Mouse (Mus musculus): Measurements from ENCODE around the gene Trpm3. TPM values are rescaled to one million over a fixed set of nuclear protein-coding genes. Genes with fewer than 3 reads are reported as not detected.

Gene Trpm3
- polyA plus RNA-seq, 1 experiment: 1.1 TPM

DNA sequence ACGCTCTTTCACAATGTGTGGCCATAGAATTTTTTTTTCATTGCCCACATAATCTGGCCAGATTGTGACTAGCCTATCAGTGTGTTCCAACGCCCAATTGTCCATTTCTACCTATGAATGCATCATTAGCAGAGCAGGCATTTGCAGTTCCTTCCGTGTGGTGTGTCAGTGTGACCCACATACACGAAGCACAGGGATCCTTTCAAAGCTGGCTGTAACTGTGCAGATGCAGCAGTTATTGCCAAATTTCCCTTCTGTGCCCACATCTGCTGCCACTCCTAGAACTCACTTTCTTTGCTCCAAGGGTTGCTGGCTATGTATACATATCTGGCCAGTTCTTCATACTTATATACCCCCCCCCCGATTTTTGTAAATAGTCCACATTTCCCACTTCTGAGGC is 834.9 kb downstream of the Trpm3 start:
- H3K27ac ChIP-seq (replicated peaks; ENCODE audit: low read depth, low read length): no peak overlapping the region
- H3K4me3 ChIP-seq (ENCODE audit: insufficient read depth, low read depth, low read length): no peak overlapping the region
- H3K4me1 ChIP-seq (ENCODE audit: control insufficient read depth, insufficient read depth, insufficient read length, low read length): no peaks in the 10 kb centered on the region

DNA sequence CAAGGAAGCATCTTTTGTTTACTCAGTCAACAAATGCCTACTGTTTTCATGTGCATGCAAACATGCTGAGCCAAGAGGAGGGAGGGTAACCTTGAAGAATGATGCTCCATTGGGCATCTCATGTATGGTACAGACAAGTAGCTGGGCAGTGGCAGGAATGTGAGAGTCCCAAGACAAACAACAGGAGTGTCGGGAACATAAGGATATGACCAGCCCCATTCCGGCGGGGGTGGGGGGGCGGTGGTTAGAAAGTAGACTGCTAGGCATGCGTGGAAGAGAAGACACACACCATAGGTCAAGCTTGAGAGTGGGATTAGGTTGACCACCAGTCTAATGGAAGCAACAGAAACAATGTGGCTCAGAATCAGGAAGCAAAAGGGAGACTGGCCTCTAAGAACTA is 837.0 kb downstream of the Trpm3 start:
- H3K27ac ChIP-seq (replicated peaks; ENCODE audit: low read depth, low read length): no peak overlapping the region
- no peaks in the 10 kb centered on the region for H3K4me1 ChIP-seq (ENCODE audit: control insufficient read depth, insufficient read depth, insufficient read length, low read length)
- H3K4me3 ChIP-seq (ENCODE audit: insufficient read depth, low read depth, low read length): no peak overlapping the region

DNA sequence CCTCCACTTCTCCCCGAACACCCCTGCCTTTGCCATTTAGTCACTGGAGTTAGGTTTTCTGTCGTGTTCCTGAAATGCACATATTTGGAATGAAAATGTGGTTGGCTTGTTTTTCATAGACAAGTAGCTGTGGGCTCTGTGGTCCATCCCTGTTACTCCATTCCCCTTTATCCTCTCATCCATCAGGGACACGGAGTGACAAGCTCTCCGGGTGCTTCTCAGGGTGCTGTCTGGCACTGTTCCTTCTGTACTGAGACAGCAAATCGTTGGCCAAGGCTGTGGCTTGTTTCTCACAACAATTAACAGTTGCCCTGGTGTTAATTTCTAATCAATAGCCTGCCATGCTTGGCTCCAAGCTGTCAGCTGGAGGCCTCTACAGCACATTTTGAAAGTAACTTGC is 838.7 kb downstream of the Trpm3 start:
- no peaks in the 10 kb centered on the region for H3K4me1 ChIP-seq (ENCODE audit: control insufficient read depth, insufficient read depth, insufficient read length, low read length)
- H3K27ac ChIP-seq (replicated peaks; ENCODE audit: low read depth, low read length): no peak overlapping the region
- H3K4me3 ChIP-seq (ENCODE audit: insufficient read depth, low read depth, low read length): no peak overlapping the region

DNA sequence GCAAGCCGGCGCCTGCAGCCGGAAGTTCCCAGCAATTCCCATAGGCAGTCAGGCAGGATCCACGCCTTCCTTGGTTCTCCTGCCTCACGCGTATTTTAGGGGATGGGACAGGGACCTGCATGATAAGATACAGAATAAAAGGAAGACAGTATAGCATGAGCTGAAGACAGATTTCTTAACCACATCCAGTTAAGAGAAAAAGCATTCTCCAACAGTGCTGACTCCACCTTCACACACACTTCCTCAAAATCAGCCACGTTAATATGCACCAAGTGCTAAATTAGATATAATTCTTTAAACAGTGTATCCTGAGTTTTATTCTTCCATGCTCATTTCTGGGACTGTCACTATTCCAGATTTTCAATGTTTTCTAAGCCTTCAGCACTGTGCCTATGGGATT is 839.9 kb downstream of the Trpm3 start:
- Histone ChIP-seq H3K4me1 (ENCODE audit: control insufficient read depth, insufficient read depth, insufficient read length, low read length) (no peaks in the 10 kb centered on the region), H3K4me3 (ENCODE audit: insufficient read depth, low read depth, low read length) (no peak overlapping the region), H3K27ac (replicated peaks; ENCODE audit: low read depth, low read length) (no peak overlapping the region)

DNA sequence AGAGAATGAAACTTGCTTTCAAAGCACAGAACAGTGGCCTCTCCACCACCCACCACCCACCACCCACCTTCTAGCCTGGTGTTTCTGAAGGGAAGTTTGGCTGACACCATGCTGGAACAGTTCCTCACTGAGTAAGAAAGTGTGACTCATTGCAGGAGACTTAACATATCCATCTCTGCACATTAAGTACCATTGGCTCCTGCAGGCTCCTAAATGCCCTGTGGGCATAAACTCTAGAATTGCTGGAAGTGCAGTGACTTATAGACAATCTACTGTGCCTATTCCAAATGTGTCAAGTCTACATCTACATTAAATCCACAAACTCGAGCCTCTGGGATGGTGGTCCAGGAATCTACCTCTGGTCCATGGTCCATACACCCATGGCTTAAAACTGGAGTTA is 840.3 kb downstream of the Trpm3 start:
- no peak overlapping the region for H3K27ac ChIP-seq (replicated peaks; ENCODE audit: low read depth, low read length)
- no peak overlapping the region for H3K4me3 ChIP-seq (ENCODE audit: insufficient read depth, low read depth, low read length)
- no peaks in the 10 kb centered on the region for H3K4me1 ChIP-seq (ENCODE audit: control insufficient read depth, insufficient read depth, insufficient read length, low read length)

DNA sequence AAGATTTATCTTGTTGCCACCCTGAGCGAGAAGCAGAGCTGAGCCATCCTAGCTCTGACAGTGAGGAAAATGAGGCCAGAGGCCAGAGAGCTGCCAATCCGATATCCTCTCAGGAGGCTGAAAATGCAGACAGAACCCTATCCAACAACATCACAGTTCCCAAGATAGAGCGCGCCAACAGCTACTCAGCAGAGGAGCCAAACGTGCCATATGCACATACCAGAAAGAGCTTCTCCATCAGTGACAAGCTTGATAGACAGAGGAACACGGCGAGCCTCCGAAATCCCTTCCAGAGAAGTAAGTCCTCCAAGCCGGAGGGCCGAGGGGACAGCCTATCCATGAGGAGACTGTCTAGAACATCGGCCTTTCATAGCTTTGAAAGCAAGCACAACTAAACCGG is 849.1 kb downstream of the Trpm3 start:
- H3K27ac ChIP-seq (replicated peaks; ENCODE audit: low read depth, low read length): no peak overlapping the region
- no peaks in the 10 kb centered on the region for H3K4me1 ChIP-seq (ENCODE audit: control insufficient read depth, insufficient read depth, insufficient read length, low read length)
- H3K4me3 ChIP-seq (ENCODE audit: insufficient read depth, low read depth, low read length): no peak overlapping the region

DNA sequence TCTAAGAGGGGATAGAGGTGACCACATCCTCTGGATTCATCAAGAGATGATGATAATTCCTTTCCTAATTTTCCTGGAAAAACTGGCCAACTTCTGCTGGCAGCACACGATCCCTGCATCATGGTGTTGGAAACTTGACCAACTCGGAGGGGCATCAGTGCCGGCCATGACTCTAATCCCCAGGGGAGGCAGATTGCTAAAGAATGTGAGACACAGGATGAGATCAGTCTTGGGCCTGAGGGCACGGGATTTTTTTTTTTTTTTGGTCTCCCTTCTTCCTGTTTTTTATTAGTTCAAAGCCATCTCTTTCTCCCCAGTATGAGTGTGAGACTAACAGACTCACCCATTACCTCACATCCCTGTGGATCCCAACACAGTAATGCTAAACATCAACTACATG is 855.1 kb downstream of the Trpm3 start:
- H3K4me1 ChIP-seq (ENCODE audit: control insufficient read depth, insufficient read depth, insufficient read length, low read length): peaks cover 4% of the 10 kb centered on the region; the same call in 1 of the 2 replicates
- H3K4me3 ChIP-seq (ENCODE audit: insufficient read depth, low read depth, low read length): no peak overlapping the region
- H3K27ac ChIP-seq (replicated peaks; ENCODE audit: low read depth, low read length): 0 out of 2 replicates have a peak overlapping the region, but pooled peaks have one; percentile 30

DNA sequence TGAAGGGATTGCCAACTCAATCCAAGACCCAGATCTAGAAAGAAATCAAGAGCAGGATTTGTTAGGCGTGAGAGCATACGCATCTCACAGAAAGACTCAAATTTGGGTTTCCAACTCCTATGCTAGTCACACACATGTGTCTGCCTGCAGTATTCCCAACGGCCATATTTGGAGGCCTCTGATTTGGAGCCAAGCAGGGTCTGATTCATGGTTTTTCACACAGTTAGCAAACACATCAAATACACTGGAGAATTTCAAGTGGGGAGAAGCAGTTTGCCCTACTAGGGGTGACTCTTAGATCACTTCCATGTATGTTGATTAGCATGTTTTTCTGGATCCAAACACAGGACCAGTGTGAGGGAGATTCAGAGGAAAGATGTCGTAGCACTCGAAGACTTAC is 855.7 kb downstream of the Trpm3 start:
- no peak overlapping the region for H3K4me3 ChIP-seq (ENCODE audit: insufficient read depth, low read depth, low read length)
- H3K4me1 ChIP-seq (ENCODE audit: control insufficient read depth, insufficient read depth, insufficient read length, low read length): peaks cover 4% of the 10 kb centered on the region; the same call in 1 of the 2 replicates
- H3K27ac ChIP-seq (replicated peaks; ENCODE audit: low read depth, low read length): 0 out of 2 replicates have a peak overlapping the region, but pooled peaks have one; percentile 30

DNA sequence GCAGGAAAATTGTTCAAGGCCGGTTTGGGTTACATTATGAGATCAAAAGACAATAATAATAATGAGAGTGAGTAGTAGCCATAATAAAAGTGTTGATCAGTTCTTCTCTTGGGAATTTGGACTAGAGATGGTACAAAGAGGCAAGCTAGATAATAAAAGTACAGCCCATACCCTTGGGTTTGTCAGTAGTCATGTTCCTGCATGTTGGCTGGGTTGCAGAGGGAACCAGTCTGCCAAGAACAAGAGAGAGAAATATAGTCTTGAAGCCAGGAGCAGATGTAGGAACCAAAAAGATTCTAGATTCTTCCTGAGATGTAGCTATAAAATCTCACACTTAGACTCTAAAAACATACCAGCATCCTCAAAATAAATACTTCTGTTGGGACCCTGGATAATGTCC is 861.4 kb downstream of the Trpm3 start:
- no peak overlapping the region for H3K4me3 ChIP-seq (ENCODE audit: insufficient read depth, low read depth, low read length)
- H3K4me1 ChIP-seq (ENCODE audit: control insufficient read depth, insufficient read depth, insufficient read length, low read length): no peaks in the 10 kb centered on the region
- no peak overlapping the region for H3K27ac ChIP-seq (replicated peaks; ENCODE audit: low read depth, low read length)

DNA sequence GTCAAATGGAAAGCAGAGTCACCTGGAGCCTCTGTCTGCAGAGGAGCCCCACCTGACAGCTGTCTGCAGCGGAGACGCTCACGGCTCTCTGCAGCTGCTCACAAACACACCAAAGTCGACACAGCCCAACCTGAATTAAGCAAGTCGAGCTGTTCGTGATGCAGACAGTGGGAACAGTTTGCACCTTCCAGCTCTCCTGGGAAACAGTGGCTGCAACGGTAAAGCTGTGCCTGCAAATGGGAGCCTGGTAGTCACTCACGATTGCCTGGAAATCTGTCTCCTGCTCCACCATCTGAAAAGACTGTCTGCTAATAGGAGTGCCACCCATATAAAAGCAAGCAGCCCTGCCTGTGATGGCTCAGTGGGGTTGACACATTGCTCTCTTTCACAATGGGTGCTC is 865.0 kb downstream of the Trpm3 start:
- Histone ChIP-seq H3K4me3 (ENCODE audit: insufficient read depth, low read depth, low read length) (no peak overlapping the region), H3K4me1 (ENCODE audit: control insufficient read depth, insufficient read depth, insufficient read length, low read length) (no peaks in the 10 kb centered on the region), H3K27ac (replicated peaks; ENCODE audit: low read depth, low read length) (no peak overlapping the region)

DNA sequence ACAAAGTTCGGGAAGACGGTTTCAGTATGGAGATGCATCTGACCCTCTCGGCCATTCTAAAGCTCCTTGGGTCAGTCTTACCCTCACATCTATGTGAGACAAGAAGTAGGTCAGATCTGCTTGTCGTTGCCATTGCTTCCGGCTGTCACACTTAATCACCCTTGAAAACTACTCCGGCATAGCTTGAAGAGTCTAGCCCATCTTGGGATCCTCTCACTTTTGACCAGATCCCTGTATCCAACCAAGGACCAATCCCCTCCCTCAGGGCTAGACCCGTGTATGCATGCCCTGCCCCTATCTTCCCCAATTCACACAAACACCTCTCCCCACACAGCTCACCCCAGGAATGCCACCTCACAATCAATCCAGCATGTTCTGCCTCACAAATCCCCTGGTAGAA is 867.0 kb downstream of the Trpm3 start:
- H3K27ac ChIP-seq (replicated peaks; ENCODE audit: low read depth, low read length): no peak overlapping the region
- H3K4me1 ChIP-seq (ENCODE audit: control insufficient read depth, insufficient read depth, insufficient read length, low read length): no peaks in the 10 kb centered on the region
- no peak overlapping the region for H3K4me3 ChIP-seq (ENCODE audit: insufficient read depth, low read depth, low read length)

DNA sequence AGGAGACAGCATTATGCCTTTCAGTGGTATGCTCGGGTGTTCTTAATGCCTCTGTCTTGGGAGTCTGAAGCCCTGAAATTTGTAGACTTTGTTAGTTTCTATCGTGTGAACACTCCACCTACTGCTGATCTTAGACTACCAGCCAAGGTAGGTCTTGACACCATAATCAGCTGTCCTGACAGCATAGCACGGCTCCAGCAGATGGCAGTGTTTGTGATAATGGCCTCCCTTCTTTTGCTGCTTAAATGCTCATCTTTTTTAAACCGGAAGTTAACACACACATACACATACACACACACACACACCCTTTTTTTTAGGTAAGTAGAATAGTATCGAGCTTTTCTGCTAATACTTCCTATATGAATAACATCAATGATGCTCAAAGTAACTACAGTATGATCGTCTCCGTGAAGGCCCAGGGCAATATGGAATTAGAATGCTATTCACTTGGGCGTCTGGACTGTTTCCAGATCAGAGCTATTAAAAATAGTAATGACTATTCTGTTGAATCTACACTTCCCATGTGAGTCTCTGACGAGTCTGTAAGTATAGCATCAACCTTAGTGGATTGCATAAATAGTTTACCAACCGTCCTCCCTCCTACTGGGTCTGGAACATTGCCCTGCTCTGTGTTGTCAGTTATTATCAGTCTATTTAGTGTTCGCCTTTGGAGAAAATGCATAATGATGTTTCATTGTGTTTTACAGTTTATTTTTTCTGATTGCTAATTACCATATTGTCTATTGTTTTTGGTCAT is 867.8 kb downstream of the Trpm3 start:
- Histone ChIP-seq H3K27ac (replicated peaks; ENCODE audit: low read depth, low read length) (no peak overlapping the region), H3K4me1 (ENCODE audit: control insufficient read depth, insufficient read depth, insufficient read length, low read length) (no peaks in the 10 kb centered on the region), H3K4me3 (ENCODE audit: insufficient read depth, low read depth, low read length) (no peak overlapping the region)

DNA sequence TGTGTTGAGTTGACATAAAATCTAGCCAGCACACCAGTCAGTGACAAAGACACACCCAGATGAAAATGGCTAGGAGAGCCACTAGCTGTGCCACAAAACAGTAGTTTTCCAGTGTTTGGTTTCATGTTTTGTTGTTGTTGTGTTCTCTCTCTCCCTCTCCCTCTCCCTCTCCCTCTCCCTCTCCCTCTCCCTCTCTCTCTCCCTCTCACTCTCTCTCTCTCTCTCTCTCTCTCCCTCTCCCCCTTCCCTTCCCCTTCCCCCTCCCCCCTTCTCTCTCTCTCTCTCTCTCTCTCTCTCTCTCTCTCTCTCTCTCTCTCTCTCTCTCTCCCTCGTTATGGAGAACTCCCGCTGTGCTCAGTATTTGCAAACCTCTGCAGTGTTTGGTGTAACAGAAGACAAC is 874.8 kb downstream of the Trpm3 start:
- no peaks in the 10 kb centered on the region for H3K4me1 ChIP-seq (ENCODE audit: control insufficient read depth, insufficient read depth, insufficient read length, low read length)
- H3K27ac ChIP-seq (replicated peaks; ENCODE audit: low read depth, low read length): no peak overlapping the region
- no peak overlapping the region for H3K4me3 ChIP-seq (ENCODE audit: insufficient read depth, low read depth, low read length)

DNA sequence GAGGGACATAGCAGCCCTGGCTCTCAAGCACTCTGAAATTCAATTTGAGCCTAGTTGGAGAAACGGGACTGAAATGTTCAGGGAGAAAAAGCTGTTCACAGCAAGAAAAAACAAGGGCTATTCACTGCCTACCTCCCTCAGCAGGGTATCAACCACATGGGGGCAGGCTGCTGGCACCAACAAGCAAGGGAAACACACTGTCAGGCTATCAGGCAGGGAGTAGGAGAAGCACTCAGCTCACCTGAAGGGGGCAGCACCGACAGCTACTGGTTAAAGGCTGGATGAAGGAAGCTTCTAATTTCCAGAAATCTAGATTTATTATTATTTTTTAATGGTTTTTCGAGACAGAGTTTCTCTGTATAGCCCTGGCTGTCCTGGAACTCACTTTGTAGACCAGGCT is 876.7 kb downstream of the Trpm3 start:
- no peak overlapping the region for H3K27ac ChIP-seq (replicated peaks; ENCODE audit: low read depth, low read length)

DNA sequence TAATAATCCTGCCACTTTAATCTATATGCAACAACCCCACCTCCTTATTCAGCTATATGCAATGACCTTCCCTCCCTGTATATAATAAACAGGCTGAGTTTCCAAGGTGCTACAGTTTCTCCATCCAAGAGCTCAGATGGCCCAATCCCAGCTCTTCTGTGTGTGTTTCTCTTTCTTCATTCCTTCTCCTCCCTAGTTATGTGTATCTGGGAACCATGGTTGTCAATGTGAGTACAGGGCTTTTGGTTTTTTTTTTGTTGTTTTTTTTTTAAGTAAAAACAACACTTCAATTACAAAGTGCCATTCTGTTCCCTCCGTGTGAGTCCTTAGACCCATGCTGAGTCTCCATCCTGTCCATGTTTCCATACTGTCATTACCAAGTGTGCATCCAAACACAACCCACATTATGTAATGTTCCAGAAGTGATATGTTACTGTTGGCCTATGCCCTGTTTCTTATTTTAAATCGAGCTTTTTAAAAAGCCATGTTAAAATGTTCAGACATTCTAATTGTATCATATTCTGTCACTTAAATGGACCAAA is 879.4 kb downstream of the Trpm3 start:
- H3K27ac ChIP-seq (replicated peaks; ENCODE audit: low read depth, low read length): no peak overlapping the region
- no peak overlapping the region for H3K4me3 ChIP-seq (ENCODE audit: insufficient read depth, low read depth, low read length)
- H3K4me1 ChIP-seq (ENCODE audit: control insufficient read depth, insufficient read depth, insufficient read length, low read length): peaks cover 3% of the 10 kb centered on the region

More for the DNA sequence above, 876.7 kb downstream of the Trpm3 start:
- H3K4me1 ChIP-seq (ENCODE audit: control insufficient read depth, insufficient read depth, insufficient read length, low read length): no peaks in the 10 kb centered on the region
- no peak overlapping the region for H3K4me3 ChIP-seq (ENCODE audit: insufficient read depth, low read depth, low read length)

DNA sequence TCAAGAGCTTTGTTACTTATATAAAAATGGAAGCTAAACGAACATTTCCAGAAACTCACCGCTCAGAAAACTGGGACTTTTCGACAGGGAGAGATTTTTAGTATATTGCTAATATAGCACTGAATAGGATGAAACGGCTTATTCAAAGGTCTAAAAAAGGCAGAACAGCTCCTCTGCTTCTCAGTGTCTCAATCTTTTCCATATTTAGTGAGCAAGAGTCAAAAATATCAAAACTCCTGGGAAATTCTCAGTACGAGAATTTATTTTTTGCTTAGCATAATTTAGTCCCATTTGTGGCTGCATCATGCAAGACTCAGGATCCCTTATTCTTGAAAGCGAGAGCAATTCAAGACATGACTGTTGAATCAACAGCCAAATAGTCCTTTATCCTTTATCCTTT is 884.1 kb downstream of the Trpm3 start:
- peak overlapping the region; percentile 12; the same call in 1 of the 2 replicates for H3K27ac ChIP-seq (replicated peaks; ENCODE audit: low read depth, low read length)

More for the DNA sequence above, 884.1 kb downstream of the Trpm3 start:
- Histone ChIP-seq H3K4me3 (ENCODE audit: insufficient read depth, low read depth, low read length) (no peak overlapping the region), H3K4me1 (ENCODE audit: control insufficient read depth, insufficient read depth, insufficient read length, low read length) (peaks cover 5% of the 10 kb centered on the region)
